Mouse (Mus musculus): ENCODE results near the gene Haghl. TPM values are rescaled to one million over a fixed set of nuclear protein-coding genes. Genes with fewer than 3 reads are reported as not detected.

Gene Haghl
- 10 to 100 TPM; 10.6 to 16.5 TPM for total RNA-seq (2023)

DNA sequence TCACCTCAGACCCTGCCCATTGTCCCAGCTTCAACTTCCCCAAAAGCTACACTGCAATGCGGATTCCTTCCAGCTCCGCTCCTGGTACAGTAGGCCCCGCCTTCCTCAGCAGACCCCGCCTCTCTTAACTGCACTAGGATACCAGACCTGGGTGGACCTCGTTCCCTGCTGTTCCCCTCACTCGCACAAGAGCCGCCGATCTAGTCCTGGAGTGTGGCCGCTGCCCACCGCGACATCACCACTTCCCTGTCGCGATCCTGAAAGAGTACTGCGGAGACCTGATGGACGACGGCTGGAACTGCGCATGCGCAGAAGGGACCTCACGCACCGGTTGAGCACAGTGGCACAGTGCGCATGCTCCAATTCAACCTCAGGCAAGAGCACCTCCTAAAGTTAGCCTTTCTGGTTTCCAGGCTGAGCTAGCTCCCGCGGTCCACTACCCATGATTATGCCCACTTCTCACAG lies at the start of gene Haghl:
Gene Haghl (minus strand): TSS at position 393 of the 465 bp plus-strand sequence.

GRCm38 (mm10) chr17:25833291-25833663 lies 47.8 kb upstream of the Haghl start, which contains the start of gene Stub1:
Gene Stub1, minus strand, starts transcription at chr17:25833404.

GRCm38 (mm10) chr17:25828712-25829557 lies 43.5 kb upstream of the Haghl start, which contains the start of gene Jmjd8:
Gene Jmjd8, plus strand, starts transcription at chr17:25828867.

DNA sequence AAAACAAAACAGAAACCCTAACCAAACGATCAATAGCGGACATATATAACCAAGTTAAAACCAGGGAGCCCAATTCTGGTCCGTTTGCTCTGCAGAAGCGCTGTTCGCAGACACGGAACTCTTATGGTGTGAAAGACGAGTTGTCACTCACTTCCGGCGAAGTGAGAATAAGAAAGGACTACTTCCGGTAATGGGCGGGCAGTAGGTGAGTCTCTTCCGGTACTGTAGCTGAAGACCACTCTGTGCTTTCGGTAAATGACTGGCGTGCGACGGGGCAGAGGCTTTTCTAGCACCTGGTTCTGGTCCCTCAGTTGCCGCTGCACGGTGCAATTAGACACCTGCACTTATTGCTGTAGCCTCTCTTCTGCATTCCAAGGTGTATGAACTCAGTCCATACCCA lies 38.0 kb upstream of the Haghl start, which contains the start of gene Wdr24:
Gene Wdr24 (plus strand): TSS at position 176 of the 400 bp plus-strand sequence.

GRCm38 (mm10) chr17:25808789-25809605 lies 23.5 kb upstream of the Haghl start, which contains the start of gene Fbxl16:
Gene Fbxl16, plus strand, starts transcription at chr17:25809085.

GRCm38 (mm10) chr17:25796951-25797369 lies 11.5 kb upstream of the Haghl start, which contains the start of gene Metrn:
Gene Metrn, minus strand, starts transcription at chr17:25797136.

DNA sequence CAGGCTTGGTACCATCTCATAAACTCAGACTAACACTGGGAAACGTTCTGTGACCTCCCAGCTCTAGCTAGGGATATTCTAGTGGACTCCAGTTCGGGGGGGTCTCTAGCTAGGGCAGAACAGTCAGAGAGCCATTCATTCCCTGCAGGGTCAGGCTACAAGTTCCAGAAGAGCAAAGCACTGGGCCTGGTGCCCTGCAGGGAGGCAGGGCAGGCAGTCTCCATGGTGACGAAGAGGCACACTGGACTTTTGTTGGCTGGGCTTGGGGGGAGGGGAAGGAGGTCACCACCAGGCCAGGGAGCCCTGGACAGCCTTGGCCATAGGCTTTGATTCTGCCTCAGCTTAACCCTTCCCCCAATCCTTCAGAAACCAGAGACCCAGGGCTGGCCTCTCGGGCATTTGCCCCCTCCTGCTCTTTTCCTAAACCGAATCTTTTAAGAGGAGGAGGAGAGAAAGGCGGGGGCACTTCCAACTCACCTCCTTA lies 10.2 kb upstream of the Haghl start, which contains the start of gene AC134908.4:
Gene AC134908.4 (minus strand): TSS at position 51 of the 484 bp plus-strand sequence.

DNA sequence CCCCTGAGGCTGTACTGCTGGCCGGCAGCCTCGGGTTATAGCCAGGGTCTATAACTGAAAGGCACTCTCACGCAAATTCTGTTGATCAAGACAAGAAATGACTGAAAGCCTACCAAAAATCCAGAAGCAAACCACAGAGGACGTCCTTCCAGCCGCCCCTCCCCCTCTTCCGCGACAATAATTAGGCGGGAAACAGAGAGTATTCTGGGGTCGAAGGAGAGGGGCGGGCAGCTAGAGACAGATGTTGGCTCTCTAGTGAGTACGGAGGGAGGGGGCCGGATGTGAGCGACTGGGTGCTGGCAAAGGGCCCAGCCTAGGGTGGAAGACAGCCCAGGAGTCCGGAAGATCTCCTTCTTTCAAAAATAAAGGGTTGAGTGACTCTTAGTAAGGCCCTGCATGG lies 7.1 kb upstream of the Haghl start, which contains the start of gene Fam173a:
Gene Fam173a (minus strand): TSS at position 287 of the 400 bp plus-strand sequence.

DNA sequence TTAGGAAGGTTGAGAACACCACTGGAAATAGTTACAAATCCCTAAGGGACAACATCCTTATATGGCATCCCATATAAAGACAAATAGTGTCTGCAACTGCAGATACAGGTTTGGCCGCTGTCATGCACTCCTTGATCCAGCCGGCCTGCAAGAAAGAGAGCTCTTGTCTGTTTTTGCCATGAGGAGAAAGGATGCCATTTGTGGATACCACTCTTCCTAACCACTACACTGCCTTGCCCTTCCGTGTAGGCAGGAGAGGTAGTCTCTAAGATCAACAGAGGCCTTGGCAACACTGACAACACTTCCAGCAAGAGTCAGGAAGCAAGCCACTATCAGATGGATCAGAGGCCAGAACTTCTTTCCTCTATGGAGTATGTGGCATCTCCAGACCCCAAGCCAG lies 807 bp upstream of the Haghl start, which contains the start of gene Ccdc78:
Gene Ccdc78 (plus strand): TSS at position 301 of the 400 bp plus-strand sequence.

DNA sequence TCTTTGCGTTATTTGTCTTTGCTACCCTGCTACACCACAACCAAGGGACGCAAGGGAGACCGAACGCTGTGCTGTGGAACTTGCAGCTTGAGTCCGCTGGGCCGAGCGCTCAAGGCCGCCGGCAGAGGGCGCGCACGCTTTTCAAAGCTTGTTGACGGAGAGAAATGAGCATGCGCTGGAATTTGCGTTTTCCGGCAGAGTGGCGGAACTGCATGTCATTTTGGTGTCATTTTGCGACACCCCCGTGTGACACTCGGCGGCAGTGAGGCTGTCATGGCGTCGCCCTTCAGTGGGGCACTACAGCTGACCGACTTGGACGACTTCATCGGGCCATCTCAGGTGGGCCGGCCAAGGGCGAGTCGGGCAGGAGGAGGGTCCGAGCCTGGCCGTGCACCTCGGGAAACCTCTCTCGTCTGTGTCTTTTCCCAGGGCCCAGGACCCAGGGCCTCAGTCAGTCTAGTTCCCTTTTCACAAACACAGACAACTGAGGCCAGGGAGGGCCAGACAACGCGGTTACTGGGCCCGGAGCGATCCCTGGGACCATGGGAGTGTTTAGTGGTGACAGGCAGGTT lies 11.8 kb downstream of the Haghl start, which contains the start of gene Narfl:
Gene Narfl (plus strand): TSS at position 228 of the 572 bp plus-strand sequence.

DNA sequence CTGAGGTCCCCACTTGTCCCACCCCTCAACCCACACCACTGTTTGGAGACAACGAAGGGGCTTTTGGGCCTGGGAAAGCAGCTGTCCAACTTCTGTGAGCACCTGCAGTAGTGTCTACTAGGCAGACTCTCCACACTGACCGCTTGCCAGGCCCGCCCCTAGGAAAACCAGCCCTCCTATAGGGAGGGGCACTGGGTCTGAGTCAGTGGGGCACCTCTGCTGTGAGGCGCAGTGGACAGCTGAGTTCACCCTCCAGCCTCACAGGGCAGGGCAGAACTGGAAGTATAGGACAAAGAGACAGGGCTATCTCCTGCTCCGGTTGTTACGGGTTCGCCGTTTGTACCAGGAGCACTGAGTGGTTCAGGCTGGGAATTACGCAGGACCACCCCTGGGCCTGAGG lies 31.2 kb downstream of the Haghl start, which contains the start of gene Msln:
Gene Msln (minus strand): TSS at position 138 of the 400 bp plus-strand sequence.

GRCm38 (mm10) chr17:25735745-25736144 lies 49.7 kb downstream of the Haghl start, which contains the start of gene Mslnl:
Gene Mslnl, plus strand, starts transcription at chr17:25736042.

Other genes with a start within 250 kb of the Haghl start
- gene Sox8, start 215.0 kb downstream of the Haghl start, total RNA-seq (2023) = not detected
- gene Lmf1, start 206.6 kb downstream of the Haghl start, total RNA-seq (2023) = 10 to 100 TPM; 13.6 to 14.3 TPM
- not detected for gene Gng13, start 68.5 kb downstream of the Haghl start, total RNA-seq (2023)
- 10 to 100 TPM; 20.2 to 26.7 TPM for gene Chtf18, start 58.3 kb downstream of the Haghl start, total RNA-seq (2023)
- gene Rpusd1, start 58.0 kb downstream of the Haghl start, total RNA-seq (2023) = 1 to 10 TPM; 6.4 TPM
- not detected for gene Mslnl, start 49.6 kb downstream of the Haghl start, total RNA-seq (2023)
- gene Msln, start 31.3 kb downstream of the Haghl start, total RNA-seq (2023) = not detected
- gene Narfl, start 11.9 kb downstream of the Haghl start, total RNA-seq (2023) = 10 to 100 TPM; 20.6 to 26.5 TPM
- gene Ccdc78, start 907 bp upstream of the Haghl start, total RNA-seq (2023) = not detected
- 10 to 100 TPM; 33.6 to 34.8 TPM for gene Fam173a, start 7.2 kb upstream of the Haghl start, total RNA-seq (2023)
- under 1 TPM in 1 of 2 experiments, not detected in 1; 0.66 TPM for gene AC134908.4, start 10.0 kb upstream of the Haghl start, total RNA-seq (2023)
- gene Metrn, start 11.5 kb upstream of the Haghl start, total RNA-seq (2023) = 10 to 100 TPM; 16.1 to 17.2 TPM
- not detected for gene Fbxl16, start 23.4 kb upstream of the Haghl start, total RNA-seq (2023)
- 10 to 100 TPM; 13.2 to 15.2 TPM for gene Wdr24, start 38.0 kb upstream of the Haghl start, total RNA-seq (2023)
- 10 to 100 TPM; 12.4 to 16.8 TPM for gene Jmjd8, start 43.2 kb upstream of the Haghl start, total RNA-seq (2023)
- gene Stub1, start 47.7 kb upstream of the Haghl start, total RNA-seq (2023) = 10 to 100 TPM; 45.6 to 55.2 TPM
- 1 to 10 TPM; 2.3 to 2.5 TPM for gene Rhbdl1, start 51.6 kb upstream of the Haghl start, total RNA-seq (2023)
- gene Gm20683, start 56.1 kb upstream of the Haghl start, total RNA-seq (2023) = 1 to 10 TPM; 2.7 to 4.2 TPM
- 10 to 100 TPM; 37.5 to 40.0 TPM for gene Rhot2, start 59.2 kb upstream of the Haghl start, total RNA-seq (2023)
- gene Wdr90, start 75.8 kb upstream of the Haghl start, total RNA-seq (2023) = 10 to 100 TPM; 28.2 to 31.0 TPM
- gene Mcrip2, start 83.1 kb upstream of the Haghl start, total RNA-seq (2023) = 1 to 10 TPM; 3.8 to 4.2 TPM
- 10 to 100 TPM; 10.2 to 10.3 TPM for gene Mettl26, start 89.4 kb upstream of the Haghl start, total RNA-seq (2023)
- gene Wfikkn1, start 95.2 kb upstream of the Haghl start, total RNA-seq (2023) = 1 to 10 TPM; 2.5 to 3.8 TPM
- gene Rab40c, start 134.1 kb upstream of the Haghl start, total RNA-seq (2023) = 10 to 100 TPM; 16.6 to 19.2 TPM
- 100 to 1,000 TPM in 1 of 2 experiments, 10 to 100 TPM in 1; 70.2 to 101 TPM for gene Pigq, start 159.3 kb upstream of the Haghl start, total RNA-seq (2023)
- under 1 TPM; 0.20 to 0.93 TPM for gene Nhlrc4, start 159.3 kb upstream of the Haghl start, total RNA-seq (2023)
- not detected for gene A930017K11Rik, start 166.9 kb upstream of the Haghl start, total RNA-seq (2023)
- 10 to 100 TPM; 17.0 to 22.0 TPM for gene Capn15, start 200.1 kb upstream of the Haghl start, total RNA-seq (2023)

Data from neutrophil, adult 83 days (primary cell).